Mouse (Mus musculus): Measurements from ENCODE around the gene Zswim8.

- TF ChIP-seq CTCF (IDR thresholded peaks at IDR 0.05; ENCODE audit: insufficient read depth, low read length) (no peak), POLR2A (IDR thresholded peaks at IDR 0.05; ENCODE audit: borderline replicate concordance, extremely low read depth, low read depth, low read length) (no peak)
Measured at GRCm38 (mm10) chr14:20681742-20682141, 25.6 kb upstream of the Zswim8 start.

Data from lung, adult 2 months (tissue).